Mouse (Mus musculus): ENCODE data around the gene Nras. TPM values are rescaled to one million over a fixed set of nuclear protein-coding genes. Genes with fewer than 3 reads are reported as not detected.

The Nras gene
- 100 to 1,000 TPM; 143 to 169 TPM for total RNA-seq (2021)

GRCm38 (mm10) chr3:103058207-103059157 is at the start of gene Nras:
Nras (plus strand) TSS chr3:103058285.
- intact Hi-C loops (cut with DNase I), result loop anchor here (2.0 kb wide), 1 partner anchor 112 kb away; the partner anchor contains the start of gene Bcas2
- DNase-seq (ENCODE audit: extremely low spot score in 1 of 2, low spot score in 2 of 2), result peak; percentile 87 to 97

- intact Hi-C loops (cut with DNase I), result no loop called here
- no peak for DNase-seq (ENCODE audit: extremely low spot score in 1 of 2, low spot score in 2 of 2)
These were observed 40.7 kb upstream of the Nras start for GRCm38 (mm10) chr3:103017350-103017749.

- intact Hi-C loops (cut with DNase I), result no loop called here
- DNase-seq (ENCODE audit: extremely low spot score in 1 of 2, low spot score in 2 of 2), result no peak
These were observed 38.6 kb upstream of the Nras start for GRCm38 (mm10) chr3:103019462-103019861.

- intact Hi-C loops (cut with DNase I), result no loop called here
These were observed 37.7 kb upstream of the Nras start, which contains the start of gene Csde1 for GRCm38 (mm10) chr3:103020249-103020942. Csde1 (plus strand) TSS chr3:103020426.

GRCm38 (mm10) chr3:103020943-103021638 is 37.0 kb upstream of the Nras start:
- peak; percentile 84 to 94 for DNase-seq (ENCODE audit: extremely low spot score in 1 of 2, low spot score in 2 of 2)
- intact Hi-C loops (cut with DNase I), result no loop called here

More at GRCm38 (mm10) chr3:103020249-103020942, 37.7 kb upstream of the Nras start, which contains the start of gene Csde1:
- peak; percentile 96 to 97 for DNase-seq (ENCODE audit: extremely low spot score in 1 of 2, low spot score in 2 of 2)

GRCm38 (mm10) chr3:103026174-103026573 is 31.9 kb upstream of the Nras start:
- intact Hi-C loops (cut with DNase I), result no loop called here

GRCm38 (mm10) chr3:103040285-103040684 is 17.8 kb upstream of the Nras start:
- intact Hi-C loops (cut with DNase I), result no loop called here
- no peak for DNase-seq (ENCODE audit: extremely low spot score in 1 of 2, low spot score in 2 of 2)

More at GRCm38 (mm10) chr3:103026174-103026573, 31.9 kb upstream of the Nras start:
- DNase-seq (ENCODE audit: extremely low spot score in 1 of 2, low spot score in 2 of 2), result no peak

- no peak for DNase-seq (ENCODE audit: extremely low spot score in 1 of 2, low spot score in 2 of 2)
- intact Hi-C loops (cut with DNase I), result no loop called here
These were observed 17.2 kb upstream of the Nras start for GRCm38 (mm10) chr3:103040861-103041379.

GRCm38 (mm10) chr3:103056016-103056595 is 2.0 kb upstream of the Nras start:
- intact Hi-C loops (cut with DNase I), result no loop called here
- DNase-seq (ENCODE audit: extremely low spot score in 1 of 2, low spot score in 2 of 2), result no peak

GRCm38 (mm10) chr3:103057752-103058151 is 333 bp upstream of the Nras start:
- DNase-seq (ENCODE audit: extremely low spot score in 1 of 2, low spot score in 2 of 2), result peak in 1 of 2 experiments; percentile 15
- intact Hi-C loops (cut with DNase I), result loop anchor here (2.0 kb wide), 1 partner anchor 113 kb away; the partner anchor contains the start of gene Bcas2

GRCm38 (mm10) chr3:103066927-103067326 is 8.8 kb downstream of the Nras start:
- intact Hi-C loops (cut with DNase I), result no loop called here
- no peak for DNase-seq (ENCODE audit: extremely low spot score in 1 of 2, low spot score in 2 of 2)

GRCm38 (mm10) chr3:103068971-103069370 is 10.9 kb downstream of the Nras start:
- DNase-seq (ENCODE audit: extremely low spot score in 1 of 2, low spot score in 2 of 2), result no peak
- intact Hi-C loops (cut with DNase I), result no loop called here

- intact Hi-C loops (cut with DNase I), result no loop called here
- no peak for DNase-seq (ENCODE audit: extremely low spot score in 1 of 2, low spot score in 2 of 2)
These were observed 15.7 kb downstream of the Nras start, which contains the start of gene Ampd1 for GRCm38 (mm10) chr3:103073771-103074170. Ampd1 (plus strand) TSS chr3:103074014.

- intact Hi-C loops (cut with DNase I), result no loop called here
- no peak for DNase-seq (ENCODE audit: extremely low spot score in 1 of 2, low spot score in 2 of 2)
These were observed 17.8 kb downstream of the Nras start for GRCm38 (mm10) chr3:103075871-103076270.

GRCm38 (mm10) chr3:103076476-103076875 is 18.4 kb downstream of the Nras start:
- DNase-seq (ENCODE audit: extremely low spot score in 1 of 2, low spot score in 2 of 2), result no peak
- intact Hi-C loops (cut with DNase I), result no loop called here

- intact Hi-C loops (cut with DNase I), result no loop called here
- DNase-seq (ENCODE audit: extremely low spot score in 1 of 2, low spot score in 2 of 2), result peak in 1 of 2 experiments; percentile 35
These were observed 21.2 kb downstream of the Nras start for GRCm38 (mm10) chr3:103079301-103079700.

GRCm38 (mm10) chr3:103081051-103081450 is 23.0 kb downstream of the Nras start:
- intact Hi-C loops (cut with DNase I), result no loop called here
- no peak for DNase-seq (ENCODE audit: extremely low spot score in 1 of 2, low spot score in 2 of 2)

- intact Hi-C loops (cut with DNase I), result no loop called here
- no peak for DNase-seq (ENCODE audit: extremely low spot score in 1 of 2, low spot score in 2 of 2)
These were observed 23.9 kb downstream of the Nras start for GRCm38 (mm10) chr3:103081861-103082453.

All from left cerebral cortex, postnatal 10 days (tissue).